In genomic region chr7:144519852-144520251, GRCm38 (mm10) we compare ENCODE assay signal across 20 mouse cellular contexts. TPM values are rescaled to one million over a fixed set of nuclear protein-coding genes. Genes with fewer than 3 reads are reported as not detected.
DNase-seq lines count a peak whose midpoint lies in the region; ATAC-seq and TF ChIP-seq lines count a peak whose summit lies in the region.
"Had no signal": no experiment of that assay in that cellular context is flagged by ENCODE, and none has a peak within 500 bp of the region (broad histone marks: within the 10 kb centered on the region; RNA-seq: fewer than 3 reads in every experiment).

No protein-coding gene starts in this region.

- no peak overlapping the region for H3K4me2 ChIP-seq in hindbrain, embryonic 16.5 days (ENCODE audit: low read length)
- H3K4me2 ChIP-seq: embryonic facial prominence, embryonic 12.5 days; forebrain, embryonic 13.5 days; forebrain, embryonic 15.5 days had no signal

- intact Hi-C loops in heart, postnatal 36 days (cut with DNase I): no loop called here

- no peak for TF ChIP-seq POLR2A in lung, adult 2 months (IDR thresholded peaks at IDR 0.05; ENCODE audit: borderline replicate concordance, extremely low read depth, low read depth, low read length)

- WGBS in lung, adult 2 months: 69% methylated on average over 5 of the region's 5 CpGs
- 95% methylated on average over 5 of the region's 5 CpGs for WGBS in hindbrain, embryonic 16.5 days

- H3K4me3 ChIP-seq in lung, adult 2 months (replicated peaks; ENCODE audit: extremely low read depth, low read depth, low read length): no peak overlapping the region
- no peak overlapping the region for H3K4me3 ChIP-seq in hindbrain, embryonic 16.5 days (ENCODE audit: low read length)
- H3K4me3 ChIP-seq: embryonic facial prominence, embryonic 10.5 days; embryonic facial prominence, embryonic 12.5 days; forebrain, embryonic 13.5 days; forebrain, embryonic 15.5 days had no signal

- peaks cover 26% of the 10 kb centered on the region for H3K36me3 ChIP-seq in hindbrain, embryonic 16.5 days (ENCODE audit: control insufficient read depth, insufficient read depth, low read length)

- H3K27me3 ChIP-seq in hindbrain, embryonic 16.5 days (replicated peaks; ENCODE audit: control insufficient read depth, insufficient read depth, low read length): no peaks in the 10 kb centered on the region
- H3K27me3 ChIP-seq: embryonic facial prominence, embryonic 12.5 days; forebrain, embryonic 13.5 days; forebrain, embryonic 15.5 days had no signal

- no peaks in the 10 kb centered on the region for H3K9me3 ChIP-seq in hindbrain, embryonic 16.5 days (ENCODE audit: control insufficient read depth, low read length)
- H3K9me3 ChIP-seq: embryonic facial prominence, embryonic 10.5 days; embryonic facial prominence, embryonic 12.5 days; forebrain, embryonic 13.5 days; forebrain, embryonic 15.5 days had no signal

- no peak for ATAC-seq in activated CD4-positive, CD25-positive, alpha-beta regulatory T cell, adult 4 months
- no peak for ATAC-seq in hindbrain, embryonic 16.5 days
- ATAC-seq: forebrain, embryonic 13.5 days; forebrain, embryonic 15.5 days; forebrain, postnatal 0 days had no signal

- DNase-seq in lung, adult 18-20 months: peak; percentile 53 to 61
- DNase-seq in lung, adult 2 months: peak; percentile 32
- peak; percentile 11 for DNase-seq in lung, postnatal 10 days
- DNase-seq in lung, postnatal 25 days (ENCODE audit: low spot score): peak; percentile 45
- no peak for DNase-seq in heart, postnatal 36 days
- DNase-seq in urinary bladder, adult 2 months (ENCODE audit: low spot score): no peak
- DNase-seq: adrenal gland, adult 8-10 months; adrenal gland, postnatal 14 days; adrenal gland, postnatal 36 days; cerebellum, adult 11-12 months; cerebellum, adult 9-11 months; cerebellum, postnatal 14 days; cerebellum, postnatal 36 days; forebrain, postnatal 0 days had no signal

- H3K4me1 ChIP-seq in lung, adult 2 months (ENCODE audit: control insufficient read depth, insufficient read depth, low read length): no peaks in the 10 kb centered on the region
- no peaks in the 10 kb centered on the region for H3K4me1 ChIP-seq in hindbrain, embryonic 16.5 days (ENCODE audit: control insufficient read depth, insufficient read depth, low read depth, low read length)
- H3K4me1 ChIP-seq: embryonic facial prominence, embryonic 12.5 days; forebrain, embryonic 13.5 days; forebrain, embryonic 15.5 days had no signal

- TF ChIP-seq CTCF in lung, adult 2 months (IDR thresholded peaks at IDR 0.05; ENCODE audit: insufficient read depth, low read length): no peak

- no peak overlapping the region for H3K27ac ChIP-seq in hindbrain, embryonic 16.5 days (ENCODE audit: low read depth, low read length)
- H3K27ac ChIP-seq: embryonic facial prominence, embryonic 10.5 days; embryonic facial prominence, embryonic 12.5 days; forebrain, embryonic 13.5 days; forebrain, embryonic 15.5 days had no signal

- no peak overlapping the region for H3K9ac ChIP-seq in hindbrain, embryonic 16.5 days (ENCODE audit: low read depth, low read length)
- H3K9ac ChIP-seq: embryonic facial prominence, embryonic 12.5 days; forebrain, embryonic 13.5 days; forebrain, embryonic 15.5 days; forebrain, postnatal 0 days had no signal

RNA-seq across cellular contexts. Expression of gene Ppfia1, which starts 33.7 kb away (rescaled TPM):
- polyA plus RNA-seq in lung, adult 2 months (2012; rRNA removed): 30.5 and 40.9 TPM in 2 replicates
- 10 to 100 TPM; 39.3 TPM for total RNA-seq in heart, postnatal 36 days (2021)
- polyA plus RNA-seq in activated CD4-positive, CD25-positive, alpha-beta regulatory T cell, adult 4 months (2017; shearing (Covaris generic)): 10 to 100 TPM; 24.3 to 24.7 TPM
- polyA plus RNA-seq in hindbrain, embryonic 16.5 days (2015; fragmentation: Nextera tagmentation; extraction: Ambion mirVana): 12.8 and 23.9 TPM in 2 replicates
- polyA plus RNA-seq in urinary bladder, adult 2 months (2012; rRNA removed): 34.3 and 35.0 TPM in 2 replicates

RNA-seq across cellular contexts. Expression of gene Cttn, which starts 49.0 kb away (rescaled TPM):
- polyA plus RNA-seq in lung, adult 2 months (2012; rRNA removed): 69.3 and 89.7 TPM in 2 replicates
- total RNA-seq in heart, postnatal 36 days (2021): 10 to 100 TPM; 32.2 to 32.4 TPM
- polyA plus RNA-seq in activated CD4-positive, CD25-positive, alpha-beta regulatory T cell, adult 4 months (2017; shearing (Covaris generic)): 1 to 10 TPM; 2.8 to 4.2 TPM
- polyA plus RNA-seq in hindbrain, embryonic 16.5 days (2015; fragmentation: Nextera tagmentation; extraction: Ambion mirVana): 181 and 192 TPM in 2 replicates
- 219 and 245 TPM in 2 replicates for polyA plus RNA-seq in urinary bladder, adult 2 months (2012; rRNA removed)

Comparison
In these comparisons a context has a peak if more than half of its experiments do, and no peak if none do; other contexts are left out.
1. DNase-seq: peak in lung, adult 18-20 months (2 of 2), lung, adult 2 months (single experiment), lung, postnatal 10 days (single experiment) and lung, postnatal 25 days (single experiment); none in heart, postnatal 36 days (0 of 2) and urinary bladder, adult 2 months (single experiment).
2. RNA of gene Cttn, which starts 49.0 kb away (polyA plus RNA-seq): 219 to 245 TPM in urinary bladder, adult 2 months, 181 to 192 TPM in hindbrain, embryonic 16.5 days and 69.3 to 89.7 TPM in lung, adult 2 months; 2.8 to 4.2 TPM in activated CD4-positive, CD25-positive, alpha-beta regulatory T cell, adult 4 months; every median in the first group is over 10 times any median in the second.